Mouse (Mus musculus) embryonic facial prominence, embryonic 13.5 days (tissue): ENCODE measurements around the gene Prdm5. TPM values are rescaled to one million over a fixed set of nuclear protein-coding genes. Genes with fewer than 3 reads are reported as not detected.

Experiments
- ATAC-seq: fragments of 200-750 bp; cut with Nextera tagmentation; 2 replicates; pipeline ENCODE4 v1.8.0; 2017; ENCODE audit warnings: low read depth; ENCODE audit not compliant: insufficient number of reproducible peaks, insufficient read depth, low FRiP score, low TSS enrichment
- H3K27ac ChIP-seq: fragments of 300-500 bp; sonication (generic); 2 replicates; pipeline ENCODE4 v1.5.1; 2015; ENCODE audit warnings: moderate library complexity, mild to moderate bottlenecking, inconsistent platforms
- H3K27me3 ChIP-seq: fragments of 300-500 bp; sonication (generic); 2 replicates; pipeline ENCODE4 v1.6.1; 2015; ENCODE audit warnings: mild to moderate bottlenecking, inconsistent platforms
- H3K36me3 ChIP-seq: fragments of 300-500 bp; sonication (generic); 2 replicates; pipeline ENCODE4 v1.6.1; 2015; ENCODE audit warnings: mild to moderate bottlenecking, inconsistent platforms
- H3K4me1 ChIP-seq: fragments of 300-500 bp; sonication (generic); 2 replicates; pipeline ENCODE4 v1.6.1; 2015; ENCODE audit warnings: inconsistent platforms
- H3K4me2 ChIP-seq: fragments of 300-500 bp; sonication (generic); 2 replicates; pipeline ENCODE4 v1.6.1; 2015; ENCODE audit warnings: moderate library complexity, mild to moderate bottlenecking, inconsistent platforms
- H3K4me3 ChIP-seq: fragments of 300-500 bp; sonication (generic); 2 replicates; pipeline ENCODE4 v1.5.1; 2015; ENCODE audit warnings: mild to moderate bottlenecking, inconsistent platforms
- H3K9ac ChIP-seq: fragments of 300-500 bp; sonication (generic); 2 replicates; pipeline ENCODE4 v1.6.1; 2015; ENCODE audit warnings: mild to moderate bottlenecking, inconsistent platforms
- H3K9me3 ChIP-seq: fragments of 300-500 bp; sonication (generic); 2 replicates; pipeline ENCODE4 v1.6.1; 2016; ENCODE audit warnings: inconsistent platforms
- WGBS: fragments of 180-500 bp; shearing (Covaris S2); methylation state at CpG from one replicate; pipeline ENCODE4 v1.1.7; 2015; ENCODE audit warnings: mixed read lengths; 5-methylcytosine and 5-hydroxymethylcytosine counted together
- polyA plus RNA-seq: library from polyadenylated mRNA; unstranded; fragments of >200 nt; fragmentation: Nextera tagmentation; extraction: Ambion mirVana; gene quantifications from 2 replicates; pipeline ENCODE4 v1.2.1, GENCODE M21; 2015

The Prdm5 gene
- polyA plus RNA-seq, result 23.4 and 25.1 TPM in 2 replicates

DNA sequence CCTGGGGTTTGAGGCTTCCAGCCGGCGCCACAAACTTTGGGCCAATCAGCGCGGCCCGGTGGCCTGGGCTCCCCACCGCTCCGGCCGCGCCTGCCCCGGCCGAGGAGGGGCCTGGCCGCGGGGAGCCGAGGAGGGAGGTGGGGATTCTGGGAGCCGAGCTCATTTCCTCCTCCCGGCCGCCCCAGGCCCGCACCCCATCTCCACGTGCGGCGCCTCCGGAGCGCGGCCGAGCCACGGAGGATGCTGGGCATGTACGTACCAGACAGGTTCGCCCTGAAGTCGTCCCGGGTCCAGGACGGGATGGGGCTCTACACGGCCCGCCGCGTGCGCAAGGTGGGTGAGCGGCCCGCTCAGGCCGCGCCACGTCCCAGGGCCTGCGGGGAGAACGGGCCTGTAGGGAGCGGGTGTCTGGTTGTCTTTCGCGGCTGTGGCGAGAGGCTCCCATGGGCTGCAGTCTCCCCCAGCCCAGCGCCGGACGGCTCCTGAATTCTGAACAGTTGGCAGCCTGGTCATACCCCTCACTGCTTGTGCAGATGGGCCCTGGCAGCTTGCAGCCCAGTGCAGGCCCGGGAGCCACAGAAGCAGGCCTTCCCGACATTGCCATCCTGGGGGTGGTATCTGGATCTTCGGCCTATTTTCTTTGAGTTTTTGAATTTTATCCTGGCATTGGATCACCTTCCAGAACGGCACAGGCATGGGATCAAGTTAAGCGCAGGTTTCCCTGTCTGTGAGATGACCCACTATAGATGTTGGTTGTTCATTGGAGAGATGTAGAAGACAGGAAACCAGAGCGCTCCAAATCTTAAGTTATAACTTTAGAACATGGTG is at the start of gene Prdm5:
Gene Prdm5, plus strand, starts transcription at position 128 of the 828 bp plus-strand sequence.
- Histone ChIP-seq H3K4me1 (peaks cover 17% of the 10 kb centered on the region), H3K4me2 (peak within 1 kb of the TSS; percentile 77), H3K27me3 (no peaks in the 10 kb centered on the region), H3K9ac (peak within 1 kb of the TSS; percentile 93), H3K4me3 (peak within 1 kb of the TSS; percentile 63), H3K9me3 (no peaks in the 10 kb centered on the region), H3K27ac (peak within 1 kb of the TSS; percentile 83), H3K36me3 (no peaks in the 10 kb centered on the region)
- peak; percentile 89 for ATAC-seq
- WGBS, result 4% methylated on average over 56 of the region's 56 CpGs

DNA sequence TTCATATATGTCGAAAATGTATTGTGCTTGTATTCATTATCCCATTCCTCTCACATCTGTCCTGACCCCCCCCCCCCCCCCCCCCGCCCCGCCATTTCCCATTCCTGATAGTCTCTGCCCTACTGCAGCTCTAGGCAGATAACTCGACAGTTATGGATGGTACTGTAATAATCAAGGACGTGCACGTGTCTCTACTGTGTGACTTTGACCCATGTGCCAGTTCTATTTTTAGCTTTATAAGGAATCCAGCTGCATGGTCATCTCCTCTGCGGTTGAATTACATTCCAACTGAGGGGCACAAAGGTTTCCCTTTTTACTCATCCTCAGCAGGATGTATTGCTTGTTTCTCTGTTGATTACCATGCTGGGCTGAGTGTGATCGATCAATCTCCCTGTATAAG is 39.3 kb upstream of the Prdm5 start:
- H3K27me3 ChIP-seq, result no peaks in the 10 kb centered on the region
- H3K4me2 ChIP-seq, result no peak overlapping the region
- H3K9me3 ChIP-seq, result no peaks in the 10 kb centered on the region
- H3K27ac ChIP-seq, result no peak overlapping the region
- ATAC-seq, result no peak
- 61% methylated on average over 8 of the region's 8 CpGs for WGBS
- H3K9ac ChIP-seq, result no peak overlapping the region
- no peak overlapping the region for H3K4me3 ChIP-seq
- H3K4me1 ChIP-seq, result no peaks in the 10 kb centered on the region
- H3K36me3 ChIP-seq, result no peaks in the 10 kb centered on the region

DNA sequence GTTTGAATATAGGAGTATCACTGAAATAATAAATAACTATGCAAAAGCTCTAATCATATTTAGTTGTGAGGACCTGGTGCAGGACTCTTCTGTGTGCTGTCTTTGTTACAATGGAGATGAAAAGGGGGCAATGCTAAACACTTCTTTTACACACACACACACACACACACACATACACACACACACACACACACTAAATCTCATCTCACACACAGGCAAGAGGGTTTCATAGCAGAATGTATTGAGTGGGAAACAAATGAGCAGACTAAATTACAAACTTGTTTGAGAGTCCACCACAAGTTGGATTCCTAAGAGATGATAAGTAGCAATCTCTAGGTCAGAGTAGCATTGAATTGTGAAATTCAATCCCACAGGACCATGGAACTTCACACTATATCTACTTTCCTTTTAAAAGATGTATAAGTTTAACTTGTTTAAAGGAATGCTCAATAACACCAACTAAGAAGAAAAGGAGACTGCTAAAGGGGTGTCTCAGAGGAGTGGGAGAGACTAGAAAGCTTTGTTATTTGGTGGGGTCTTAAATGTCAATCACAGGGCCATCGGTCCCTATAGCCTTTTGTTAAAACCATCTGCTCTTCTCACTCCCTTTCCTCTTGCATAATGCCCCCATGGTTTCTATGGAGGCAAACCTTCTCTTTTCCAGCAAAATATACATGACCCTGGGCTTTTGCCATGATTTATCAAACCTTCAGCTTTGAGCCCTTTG is 35.5 kb upstream of the Prdm5 start:
- no peaks in the 10 kb centered on the region for H3K4me1 ChIP-seq
- peaks cover 3% of the 10 kb centered on the region for H3K9me3 ChIP-seq
- H3K27ac ChIP-seq, result no peak overlapping the region
- 63% methylated on average over 1 of the region's 1 CpGs for WGBS
- no peak overlapping the region for H3K4me2 ChIP-seq
- no peaks in the 10 kb centered on the region for H3K27me3 ChIP-seq
- H3K9ac ChIP-seq, result no peak overlapping the region
- H3K4me3 ChIP-seq, result no peak overlapping the region
- ATAC-seq, result no peak
- H3K36me3 ChIP-seq, result no peaks in the 10 kb centered on the region

DNA sequence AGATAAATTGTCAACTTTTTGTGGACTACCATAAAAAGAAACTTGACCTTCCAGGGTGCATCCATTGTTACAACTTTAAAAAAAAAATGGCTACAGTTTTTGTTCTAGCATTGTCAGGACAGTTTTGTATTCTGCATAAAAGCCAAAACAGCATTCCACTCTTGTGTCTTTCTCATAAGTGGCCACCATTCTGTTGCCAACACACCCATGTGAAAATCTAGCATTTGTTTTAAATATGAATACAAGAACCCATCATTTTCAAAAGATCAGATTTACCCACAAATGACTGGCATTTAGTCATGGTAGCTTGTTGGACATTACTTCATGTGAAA is 35.0 kb upstream of the Prdm5 start:
- Histone ChIP-seq H3K36me3 (no peaks in the 10 kb centered on the region), H3K27ac (no peak overlapping the region), H3K4me2 (no peak overlapping the region), H3K9ac (no peak overlapping the region), H3K27me3 (no peaks in the 10 kb centered on the region), H3K9me3 (peaks cover 3% of the 10 kb centered on the region), H3K4me3 (no peak overlapping the region), H3K4me1 (no peaks in the 10 kb centered on the region)
- ATAC-seq, result no peak

DNA sequence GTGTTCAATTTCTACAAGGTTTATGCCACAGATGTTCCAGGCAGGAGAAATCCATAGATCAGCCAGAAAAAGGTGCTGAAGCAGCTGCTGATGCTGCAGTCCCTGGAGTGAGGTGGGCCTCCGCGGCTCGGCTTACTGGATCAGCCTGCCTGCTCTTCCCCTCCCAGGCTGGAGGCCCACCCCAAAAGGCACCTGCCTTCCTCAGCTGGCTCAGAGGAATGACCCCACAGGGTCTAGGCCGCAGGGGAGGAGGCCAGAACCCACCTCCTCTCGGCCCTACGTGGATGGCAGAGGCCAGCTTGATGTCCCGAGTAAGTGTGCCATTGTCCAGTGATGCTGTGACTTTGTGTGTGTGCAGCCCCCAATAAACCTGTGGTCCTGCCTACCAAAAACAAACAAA is 20.6 kb upstream of the Prdm5 start:
- 44% methylated on average over 7 of the region's 7 CpGs for WGBS
- no peaks in the 10 kb centered on the region for H3K27me3 ChIP-seq
- no peak overlapping the region for H3K9ac ChIP-seq
- no peak overlapping the region for H3K27ac ChIP-seq
- H3K4me1 ChIP-seq, result peaks cover 9% of the 10 kb centered on the region
- no peak overlapping the region for H3K4me2 ChIP-seq
- ATAC-seq, result no peak
- H3K4me3 ChIP-seq, result no peak overlapping the region
- no peaks in the 10 kb centered on the region for H3K36me3 ChIP-seq
- no peaks in the 10 kb centered on the region for H3K9me3 ChIP-seq

DNA sequence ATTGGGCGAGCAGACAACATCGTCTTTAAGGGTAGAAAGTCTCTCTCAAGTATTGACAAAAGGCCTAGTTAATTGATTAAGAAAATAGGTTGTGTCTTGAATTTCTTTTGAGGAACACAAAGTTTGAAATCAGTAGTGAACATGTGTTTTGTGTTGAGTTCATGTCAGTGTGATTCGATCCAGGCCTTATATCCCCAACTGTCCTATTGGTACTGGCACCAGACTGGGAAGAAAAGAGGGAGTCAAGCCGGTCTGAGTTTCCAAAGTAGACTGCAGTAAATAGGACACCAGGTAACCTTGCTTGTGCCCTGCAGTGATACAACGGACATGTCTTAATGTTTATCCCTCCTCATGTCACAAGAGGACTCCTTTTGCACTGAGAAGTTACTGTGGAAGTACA is 19.6 kb upstream of the Prdm5 start:
- H3K27me3 ChIP-seq, result no peaks in the 10 kb centered on the region
- no peak overlapping the region for H3K27ac ChIP-seq
- no peaks in the 10 kb centered on the region for H3K36me3 ChIP-seq
- 30% methylated on average over 5 of the region's 5 CpGs for WGBS
- H3K4me3 ChIP-seq, result no peak overlapping the region
- H3K9ac ChIP-seq, result no peak overlapping the region
- no peak overlapping the region for H3K4me2 ChIP-seq
- peaks cover 9% of the 10 kb centered on the region for H3K4me1 ChIP-seq
- no peak for ATAC-seq
- no peaks in the 10 kb centered on the region for H3K9me3 ChIP-seq

DNA sequence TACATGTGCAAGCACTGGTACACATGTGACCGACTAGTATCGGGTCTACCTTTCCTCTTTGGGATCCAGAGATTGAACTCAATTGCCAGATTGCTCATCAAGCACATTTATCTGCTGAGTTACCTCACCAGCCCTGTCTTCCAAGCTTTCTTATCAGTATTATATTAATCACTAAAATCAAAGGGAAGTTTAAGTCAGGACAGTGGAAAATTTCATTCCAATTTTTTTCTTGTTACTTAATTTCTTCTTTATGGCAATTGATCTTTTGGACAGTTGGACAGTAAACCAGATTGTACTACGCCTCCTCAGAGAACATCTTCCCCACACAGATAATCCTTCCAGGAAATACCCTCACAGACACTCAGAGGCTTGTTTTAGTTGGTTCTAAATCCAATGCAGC is 18.7 kb upstream of the Prdm5 start:
- ATAC-seq, result no peak
- H3K4me1 ChIP-seq, result peaks cover 13% of the 10 kb centered on the region
- H3K27ac ChIP-seq, result no peak overlapping the region
- no peak overlapping the region for H3K9ac ChIP-seq
- 70% methylated on average over 3 of the region's 3 CpGs for WGBS
- H3K36me3 ChIP-seq, result no peaks in the 10 kb centered on the region
- H3K9me3 ChIP-seq, result no peaks in the 10 kb centered on the region
- no peak overlapping the region for H3K4me2 ChIP-seq
- H3K4me3 ChIP-seq, result no peak overlapping the region
- H3K27me3 ChIP-seq, result no peaks in the 10 kb centered on the region

DNA sequence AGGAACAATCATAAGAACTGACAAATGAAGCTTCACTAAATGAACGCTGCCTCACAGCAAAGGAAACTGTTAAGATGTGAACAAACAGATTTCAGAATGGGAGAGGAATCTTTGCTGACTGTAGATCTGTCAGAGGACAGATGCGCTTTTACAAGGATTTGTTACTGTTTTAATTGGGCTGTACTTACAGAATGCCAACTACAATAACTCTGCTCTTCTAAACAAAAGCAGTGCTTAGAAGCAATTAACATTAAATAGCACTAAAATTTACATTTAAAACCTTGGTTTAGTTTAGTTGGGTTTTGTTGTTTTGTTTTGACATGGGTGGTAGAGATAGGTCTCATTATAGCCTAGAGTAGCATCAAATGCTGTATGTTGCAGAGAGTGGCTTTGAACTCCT is 14.3 kb upstream of the Prdm5 start:
- whole genome bisulfite sequencing, result 79% methylated on average over 2 of the region's 2 CpGs
- H3K9me3 ChIP-seq, result no peaks in the 10 kb centered on the region
- H3K27me3 ChIP-seq, result no peaks in the 10 kb centered on the region
- ATAC-seq, result no peak
- H3K9ac ChIP-seq, result no peak overlapping the region
- H3K36me3 ChIP-seq, result no peaks in the 10 kb centered on the region
- peaks cover 16% of the 10 kb centered on the region; the same call in 1 of the 2 replicates for H3K4me1 ChIP-seq
- no peak overlapping the region for H3K27ac ChIP-seq
- H3K4me3 ChIP-seq, result no peak overlapping the region
- H3K4me2 ChIP-seq, result no peak overlapping the region

DNA sequence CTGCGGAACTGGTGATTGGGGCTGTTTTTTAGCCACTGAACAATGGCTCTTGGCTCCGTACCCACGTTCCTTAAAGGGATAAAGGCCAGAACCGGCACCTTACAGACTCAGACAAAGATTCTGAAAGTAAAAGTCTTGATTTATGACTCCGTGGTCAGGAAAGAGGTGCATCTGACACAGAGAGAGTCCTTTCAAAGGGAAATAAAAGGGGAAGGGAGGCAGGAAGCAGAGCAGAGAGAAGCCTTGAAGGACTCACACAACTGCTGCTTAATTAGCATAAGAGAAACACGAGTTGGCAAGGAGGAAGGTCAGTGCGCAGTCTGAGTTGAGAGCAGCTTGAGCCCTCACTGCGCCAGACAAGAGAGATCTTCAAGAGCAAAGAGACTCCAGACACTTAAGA is 13.7 kb upstream of the Prdm5 start:
- no peak overlapping the region for H3K27ac ChIP-seq
- no peak overlapping the region for H3K9ac ChIP-seq
- WGBS, result 17% methylated on average over 8 of the region's 8 CpGs
- peak overlapping the region; percentile 18; the same call in 1 of the 2 replicates for H3K4me2 ChIP-seq
- no peaks in the 10 kb centered on the region for H3K36me3 ChIP-seq
- peaks cover 14% of the 10 kb centered on the region; the same call in 1 of the 2 replicates for H3K4me1 ChIP-seq
- no peaks in the 10 kb centered on the region for H3K9me3 ChIP-seq
- H3K27me3 ChIP-seq, result no peaks in the 10 kb centered on the region
- no peak for ATAC-seq
- H3K4me3 ChIP-seq, result no peak overlapping the region

DNA sequence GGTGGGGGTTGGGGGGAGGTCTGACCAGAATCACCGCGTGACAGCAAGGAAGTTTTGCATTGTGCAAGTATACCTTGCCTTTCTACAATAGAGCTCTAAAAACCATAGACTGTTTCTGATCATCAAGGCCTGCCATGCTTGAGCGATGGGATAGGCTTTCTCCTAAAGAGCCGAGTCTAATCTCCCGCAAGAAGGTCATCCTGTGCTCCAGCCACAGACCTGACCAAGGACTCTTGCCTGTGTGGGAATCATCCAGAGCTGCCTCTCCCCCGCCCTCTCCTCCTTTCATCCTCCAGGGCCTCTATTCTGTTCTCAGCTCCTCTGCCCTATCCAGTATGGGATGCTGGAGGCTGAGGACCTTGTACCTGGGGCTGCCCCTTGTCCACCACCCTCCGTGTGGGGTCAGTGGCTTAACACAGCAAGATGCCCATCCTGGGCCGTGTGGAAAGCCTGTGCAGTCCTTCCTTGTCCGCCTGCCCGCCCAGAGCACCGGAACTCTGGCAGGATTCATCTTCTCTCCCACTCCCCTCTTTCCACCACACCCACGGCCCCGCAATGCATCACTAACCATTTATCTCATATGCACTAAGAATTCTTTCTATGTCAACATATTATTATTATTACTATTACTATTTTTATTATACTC is 12.9 kb upstream of the Prdm5 start:
- Histone ChIP-seq H3K27me3 (no peaks in the 10 kb centered on the region), H3K4me2 (no peak overlapping the region), H3K9ac (no peak overlapping the region), H3K36me3 (no peaks in the 10 kb centered on the region), H3K9me3 (no peaks in the 10 kb centered on the region), H3K4me3 (no peak overlapping the region), H3K27ac (no peak overlapping the region), H3K4me1 (peaks cover 14% of the 10 kb centered on the region; the same call in 1 of the 2 replicates)
- no peak for ATAC-seq
- 89% methylated on average over 13 of the region's 13 CpGs for WGBS

DNA sequence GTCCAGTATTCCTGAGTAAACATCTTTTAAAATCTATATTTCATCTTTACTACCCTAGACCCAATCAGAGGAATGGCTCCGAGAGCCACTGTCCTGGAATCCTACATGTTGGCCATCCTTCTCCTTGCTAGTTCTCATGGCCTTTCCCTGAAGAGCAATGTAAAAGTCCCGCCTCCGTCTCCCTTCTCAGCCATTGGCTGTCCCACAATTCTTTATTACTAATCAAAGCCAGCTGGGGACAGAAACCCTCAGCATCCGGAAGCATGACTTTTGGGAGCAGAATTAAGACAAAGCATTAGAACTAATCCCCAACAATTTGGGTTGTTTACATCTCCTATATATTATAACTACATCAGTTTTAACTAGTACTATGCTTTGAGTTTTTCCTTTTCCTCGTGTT is 10.9 kb upstream of the Prdm5 start:
- H3K4me2 ChIP-seq, result no peak overlapping the region
- no peaks in the 10 kb centered on the region for H3K9me3 ChIP-seq
- no peaks in the 10 kb centered on the region for H3K36me3 ChIP-seq
- H3K27me3 ChIP-seq, result no peaks in the 10 kb centered on the region
- no peak overlapping the region for H3K27ac ChIP-seq
- no peak overlapping the region for H3K4me3 ChIP-seq
- ATAC-seq, result no peak
- 60% methylated on average over 5 of the region's 5 CpGs for WGBS
- no peak overlapping the region for H3K9ac ChIP-seq
- peaks cover 14% of the 10 kb centered on the region; the same call in 1 of the 2 replicates for H3K4me1 ChIP-seq
